ENCODE assay signal across 8 mouse cellular contexts in the genomic region with DNA sequence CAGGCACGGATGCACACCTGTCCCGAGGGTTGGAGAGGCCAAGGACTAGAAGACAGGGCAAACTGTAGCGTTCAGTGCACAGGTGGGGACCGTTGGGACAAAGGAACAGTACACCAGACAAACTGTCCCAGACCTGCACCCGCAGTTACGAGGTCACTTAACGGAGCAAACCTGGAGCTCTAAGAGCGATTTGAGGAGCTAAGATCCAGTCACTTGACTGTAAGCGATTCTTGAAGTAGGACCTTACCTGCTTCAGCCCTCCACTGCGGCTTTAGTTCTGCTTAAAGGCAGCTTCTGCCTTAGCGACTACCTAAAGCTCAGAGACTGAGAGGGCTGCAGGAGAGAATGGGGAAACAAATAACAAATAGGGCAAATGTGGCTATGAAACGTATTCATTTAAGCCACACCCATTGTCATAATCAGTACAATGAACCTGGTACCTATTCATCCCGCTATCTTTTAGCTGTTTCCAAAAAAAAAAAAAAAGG. TPM values are rescaled to one million over a fixed set of nuclear protein-coding genes. Genes with fewer than 3 reads are reported as not detected.
A peak's percentile ranks its signal among the peaks of the same experiment; 100 is the strongest.
DNase-seq lines count a peak whose midpoint lies in the region; ATAC-seq lines count a peak whose summit lies in the region.

No protein-coding gene starts in this region.

- peak overlapping the region; percentile 52 for H3K4me3 ChIP-seq in kidney, embryonic 15.5 days (replicated peaks)
- H3K4me3 ChIP-seq in embryonic facial prominence, embryonic 15.5 days (replicated peaks), result peak overlapping the region; percentile 54
- peak overlapping the region; percentile 50 for H3K4me3 ChIP-seq in intestine, embryonic 16.5 days (ENCODE audit: low read length)
- peak overlapping the region; percentile 42 for H3K4me3 ChIP-seq in midbrain, embryonic 16.5 days (ENCODE audit: low read depth, low read length)

- ATAC-seq in kidney, embryonic 15.5 days (replicated peaks; ENCODE audit: low FRiP score), result no peak; the same call in 1 of the 2 replicates
- ATAC-seq in embryonic facial prominence, embryonic 15.5 days (ENCODE audit: insufficient number of reproducible peaks, low FRiP score, low TSS enrichment, low read depth), result 0 out of 2 replicates have a peak, but pooled peaks have one; percentile 11
- ATAC-seq in intestine, embryonic 16.5 days, result no peak
- ATAC-seq in midbrain, embryonic 16.5 days, result peak; percentile 75
- ATAC-seq in inflammation-experienced regulatory T-cells, adult 6 months, result no peak

- no peaks in the 10 kb centered on the region for H3K27me3 ChIP-seq in kidney, embryonic 15.5 days
- no peaks in the 10 kb centered on the region for H3K27me3 ChIP-seq in embryonic facial prominence, embryonic 15.5 days
- no peaks in the 10 kb centered on the region for H3K27me3 ChIP-seq in intestine, embryonic 16.5 days (replicated peaks; ENCODE audit: control insufficient read depth, insufficient read depth, low read length)
- H3K27me3 ChIP-seq in midbrain, embryonic 16.5 days (ENCODE audit: control insufficient read depth, insufficient read depth, low read depth, low read length), result no peaks in the 10 kb centered on the region

- H3K4me2 ChIP-seq in kidney, embryonic 15.5 days, result peak overlapping the region; percentile 59
- H3K4me2 ChIP-seq in embryonic facial prominence, embryonic 15.5 days (replicated peaks), result peak overlapping the region; percentile 65
- H3K4me2 ChIP-seq in intestine, embryonic 16.5 days (ENCODE audit: low read depth, low read length), result peak overlapping the region; percentile 48
- peak overlapping the region; percentile 81 for H3K4me2 ChIP-seq in midbrain, embryonic 16.5 days (ENCODE audit: low read length)

- WGBS in kidney, embryonic 15.5 days, result 26% methylated on average over 13 of the region's 13 CpGs
- 26% methylated on average over 13 of the region's 13 CpGs for WGBS in embryonic facial prominence, embryonic 15.5 days
- 30% methylated on average over 13 of the region's 13 CpGs for WGBS in intestine, embryonic 16.5 days
- WGBS in midbrain, embryonic 16.5 days, result 22% methylated on average over 13 of the region's 13 CpGs

- H3K4me1 ChIP-seq in kidney, embryonic 15.5 days, result peaks cover 12% of the 10 kb centered on the region
- 0 out of 2 replicates have a peak, but pooled peaks cover 6% of the 10 kb centered on the region for H3K4me1 ChIP-seq in embryonic facial prominence, embryonic 15.5 days
- H3K4me1 ChIP-seq in intestine, embryonic 16.5 days (ENCODE audit: control insufficient read depth, insufficient read depth, low read length), result peaks cover 7% of the 10 kb centered on the region; the same call in 1 of the 2 replicates
- H3K4me1 ChIP-seq in midbrain, embryonic 16.5 days (ENCODE audit: control insufficient read depth, insufficient read depth, low read length), result 0 out of 2 replicates have a peak, but pooled peaks cover 2% of the 10 kb centered on the region

- DNase-seq in kidney, postnatal 14 days, result no peak
- no peak for DNase-seq in urinary bladder, postnatal 25 days (ENCODE audit: low spot score)
- no peak for DNase-seq in adrenal gland, adult 18-20 months (ENCODE audit: low spot score in 2 of 2)

- H3K27ac ChIP-seq in kidney, embryonic 15.5 days, result no peak overlapping the region
- H3K27ac ChIP-seq in embryonic facial prominence, embryonic 15.5 days (replicated peaks), result no peak overlapping the region
- no peak overlapping the region for H3K27ac ChIP-seq in intestine, embryonic 16.5 days (ENCODE audit: low read length)
- H3K27ac ChIP-seq in midbrain, embryonic 16.5 days (ENCODE audit: low read length), result peak overlapping the region; percentile 63; the same call in 1 of the 2 replicates

- peak overlapping the region; percentile 46; the same call in 1 of the 2 replicates for H3K9ac ChIP-seq in kidney, embryonic 15.5 days
- H3K9ac ChIP-seq in embryonic facial prominence, embryonic 15.5 days, result peak overlapping the region; percentile 37; the same call in 1 of the 2 replicates
- H3K9ac ChIP-seq in intestine, embryonic 16.5 days (ENCODE audit: low read depth, low read length), result peak overlapping the region; percentile 11; the same call in 1 of the 2 replicates
- peak overlapping the region; percentile 47 for H3K9ac ChIP-seq in midbrain, embryonic 16.5 days (ENCODE audit: low read depth, low read length)

- no peaks in the 10 kb centered on the region for H3K9me3 ChIP-seq in kidney, embryonic 15.5 days (replicated peaks)
- H3K9me3 ChIP-seq in embryonic facial prominence, embryonic 15.5 days (replicated peaks), result no peaks in the 10 kb centered on the region
- no peaks in the 10 kb centered on the region for H3K9me3 ChIP-seq in intestine, embryonic 16.5 days (ENCODE audit: control insufficient read depth, low read length)
- H3K9me3 ChIP-seq in midbrain, embryonic 16.5 days (replicated peaks; ENCODE audit: control insufficient read depth, low read length, poor library complexity, severe bottlenecking), result no peaks in the 10 kb centered on the region

- H3K36me3 ChIP-seq in kidney, embryonic 15.5 days, result no peaks in the 10 kb centered on the region
- no peaks in the 10 kb centered on the region for H3K36me3 ChIP-seq in embryonic facial prominence, embryonic 15.5 days
- no peaks in the 10 kb centered on the region for H3K36me3 ChIP-seq in intestine, embryonic 16.5 days (ENCODE audit: control insufficient read depth, insufficient read depth, low read length)
- no peaks in the 10 kb centered on the region for H3K36me3 ChIP-seq in midbrain, embryonic 16.5 days (ENCODE audit: control insufficient read depth, insufficient read depth, low read length)

RNA-seq across cellular contexts. Expression of a gene that starts 0.3 kb away (rescaled TPM):
- 0.12 and 0.14 TPM in 2 replicates for polyA plus RNA-seq in kidney, embryonic 15.5 days (2015; fragmentation: Nextera tagmentation; extraction: Ambion mirVana)
- 2.6 and 4.4 TPM in 2 replicates for polyA plus RNA-seq in embryonic facial prominence, embryonic 15.5 days (2015; fragmentation: Nextera tagmentation; extraction: Ambion mirVana)
- polyA plus RNA-seq in intestine, embryonic 16.5 days (2015; fragmentation: Nextera tagmentation; extraction: Ambion mirVana), result 0.11 TPM in 1 of 2 replicates, not detected in the other
- polyA plus RNA-seq in midbrain, embryonic 16.5 days (2015; fragmentation: Nextera tagmentation; extraction: Ambion mirVana), result 2.1 and 2.2 TPM in 2 replicates
- total RNA-seq in adrenal gland, adult 18-20 months (2021), result not detected
- 1 to 10 TPM; 2.9 to 4.2 (median 4.1) TPM for polyA plus RNA-seq in inflammation-experienced regulatory T-cells, adult 6 months (2017; shearing (Covaris generic))

Comparison
In these comparisons a context has a peak if more than half of its experiments do, and no peak if none do; other contexts are left out.
1. ATAC-seq: peak in embryonic facial prominence, embryonic 15.5 days (single experiment) and midbrain, embryonic 16.5 days (single experiment); none in kidney, embryonic 15.5 days (single experiment), intestine, embryonic 16.5 days (single experiment) and inflammation-experienced regulatory T-cells, adult 6 months (single experiment).
2. Peak in every context shown above with its lines, with median percentiles within 50 percentile points of each other: H3K4me2 ChIP-seq, H3K4me3 ChIP-seq and H3K9ac ChIP-seq.